Mouse (Mus musculus): ENCODE measurements around the gene Tpi1. TPM values are rescaled to one million over a fixed set of nuclear protein-coding genes. Genes with fewer than 3 reads are reported as not detected.
"Not testable (repeated sequence)": the region's sequence is repeated elsewhere in the genome, so short reads cannot be mapped to it uniquely, and the experiment has no call there.

Gene Tpi1
- polyA plus RNA-seq, 1 experiment from 2014 or later, result 187 TPM

- no peak overlapping the region for H3K27ac ChIP-seq (ENCODE audit: low read length)
- no peak overlapping the region for H3K4me3 ChIP-seq (ENCODE audit: low read depth, low read length)
- TF ChIP-seq EP300 (IDR thresholded peaks at IDR 0.05) (no peak), CTCF (IDR thresholded peaks at IDR 0.05) (no peak)
- no peak overlapping the region for H3K9ac ChIP-seq (replicated peaks; ENCODE audit: low read depth)
- ATAC-seq, result no peak
- H3K9me3 ChIP-seq (ENCODE audit: low read length), result no peaks in the 10 kb centered on the region
- no peak for DNase-seq (ENCODE audit: low spot score)
- WGBS, result 72% methylated on average over 24 of the region's 24 CpGs
- peak overlapping the region; percentile 84; the same call in 1 of the 2 replicates for H3K4me2 ChIP-seq (replicated peaks; ENCODE audit: low read depth, low read length)
- H3K36me3 ChIP-seq (ENCODE audit: insufficient read depth, low read length), result no peaks in the 10 kb centered on the region
- H3K27me3 ChIP-seq (replicated peaks; ENCODE audit: insufficient read depth, low read length), result no peaks in the 10 kb centered on the region
- peaks cover 10% of the 10 kb centered on the region; the same call in 1 of the 2 replicates for H3K4me1 ChIP-seq (ENCODE audit: insufficient read depth, low read depth, low read length)
These were observed 2.2 kb downstream of the Tpi1 start for GRCm38 (mm10) chr6:124811701-124812560.

- H3K9ac ChIP-seq (replicated peaks; ENCODE audit: low read depth), result no peak overlapping the region
- H3K36me3 ChIP-seq (ENCODE audit: insufficient read depth, low read length), result no peaks in the 10 kb centered on the region
- TF ChIP-seq EP300 (IDR thresholded peaks at IDR 0.05) (no peak), CTCF (IDR thresholded peaks at IDR 0.05) (no peak)
- no peak overlapping the region for H3K4me2 ChIP-seq (replicated peaks; ENCODE audit: low read depth, low read length)
- DNase-seq (ENCODE audit: low spot score), result no peak
- WGBS, result 63% methylated on average over 4 of the region's 4 CpGs
- H3K27me3 ChIP-seq (replicated peaks; ENCODE audit: insufficient read depth, low read length), result no peaks in the 10 kb centered on the region
- no peak overlapping the region for H3K4me3 ChIP-seq (ENCODE audit: low read depth, low read length)
- peaks cover 12% of the 10 kb centered on the region for H3K4me1 ChIP-seq (ENCODE audit: insufficient read depth, low read depth, low read length)
- ATAC-seq, result no peak
- H3K27ac ChIP-seq (ENCODE audit: low read length), result no peak overlapping the region
- no peaks in the 10 kb centered on the region for H3K9me3 ChIP-seq (ENCODE audit: low read length)
These were observed 2.8 kb downstream of the Tpi1 start for GRCm38 (mm10) chr6:124811403-124811665.

- H3K4me3 ChIP-seq (ENCODE audit: low read depth, low read length); H3K9me3 ChIP-seq (ENCODE audit: low read length); DNase-seq (ENCODE audit: low spot score); ATAC-seq; H3K27me3 ChIP-seq (replicated peaks; ENCODE audit: insufficient read depth, low read length); H3K9ac ChIP-seq (replicated peaks; ENCODE audit: low read depth); H3K4me2 ChIP-seq (replicated peaks; ENCODE audit: low read depth, low read length); H3K36me3 ChIP-seq (ENCODE audit: insufficient read depth, low read length); H3K27ac ChIP-seq (ENCODE audit: low read length): not testable (repeated sequence)
- 74% methylated on average over 9 of the region's 11 CpGs for WGBS
- H3K4me1 ChIP-seq (ENCODE audit: insufficient read depth, low read depth, low read length), result peaks cover 13% of the 10 kb centered on the region
These were observed 3.3 kb downstream of the Tpi1 start for GRCm38 (mm10) chr6:124810566-124811402.

GRCm38 (mm10) chr6:124809775-124810538 is 4.1 kb downstream of the Tpi1 start:
- WGBS, result 39% methylated on average over 14 of the region's 14 CpGs
- Histone ChIP-seq H3K36me3 (ENCODE audit: insufficient read depth, low read length) (no peaks in the 10 kb centered on the region), H3K9me3 (ENCODE audit: low read length) (no peaks in the 10 kb centered on the region), H3K9ac (replicated peaks; ENCODE audit: low read depth) (peak overlapping the region; percentile 76), H3K4me2 (replicated peaks; ENCODE audit: low read depth, low read length) (peak overlapping the region; percentile 97), H3K4me1 (ENCODE audit: insufficient read depth, low read depth, low read length) (peaks cover 16% of the 10 kb centered on the region), H3K27ac (ENCODE audit: low read length) (no peak overlapping the region), H3K4me3 (ENCODE audit: low read depth, low read length) (peak overlapping the region; percentile 77), H3K27me3 (replicated peaks; ENCODE audit: insufficient read depth, low read length) (no peaks in the 10 kb centered on the region)
- TF ChIP-seq CTCF (IDR thresholded peaks at IDR 0.05) (no peak), EP300 (IDR thresholded peaks at IDR 0.05) (no peak)
- no peak for ATAC-seq
- DNase-seq (ENCODE audit: low spot score), result no peak

- peak overlapping the region; percentile 76 for H3K9ac ChIP-seq (replicated peaks; ENCODE audit: low read depth)
- H3K4me2 ChIP-seq (replicated peaks; ENCODE audit: low read depth, low read length), result peak overlapping the region; percentile 97
- ATAC-seq (peak; percentile 29), DNase-seq (ENCODE audit: low spot score) (peak; percentile 92)
- H3K36me3 ChIP-seq (ENCODE audit: insufficient read depth, low read length), result no peaks in the 10 kb centered on the region
- H3K4me3 ChIP-seq (ENCODE audit: low read depth, low read length), result peak overlapping the region; percentile 77
- H3K27me3 ChIP-seq (replicated peaks; ENCODE audit: insufficient read depth, low read length), result no peaks in the 10 kb centered on the region
- TF ChIP-seq EP300 (IDR thresholded peaks at IDR 0.05) (no peak), CTCF (IDR thresholded peaks at IDR 0.05) (peak; percentile 93)
- peak overlapping the region; percentile 97 for H3K27ac ChIP-seq (ENCODE audit: low read length)
- WGBS, result under 1% methylated on average over 35 of the region's 35 CpGs
- peaks cover 16% of the 10 kb centered on the region for H3K4me1 ChIP-seq (ENCODE audit: insufficient read depth, low read depth, low read length)
- no peaks in the 10 kb centered on the region for H3K9me3 ChIP-seq (ENCODE audit: low read length)
These were observed 4.9 kb downstream of the Tpi1 start for GRCm38 (mm10) chr6:124809052-124809774.

Data from lung, postnatal 0 days (tissue).